Mouse (Mus musculus) heart, embryonic 13.5 days (tissue): Measurements from ENCODE around the gene Ypel5. TPM values are rescaled to one million over a fixed set of nuclear protein-coding genes. Genes with fewer than 3 reads are reported as not detected.

ENCODE experiments used
- ATAC-seq: fragments of 200-750 bp; cut with Nextera tagmentation; 2 replicates; pipeline ENCODE4 v1.8.0; 2017; ENCODE audit warnings: moderate TSS enrichment; ENCODE audit not compliant: insufficient number of reproducible peaks, low FRiP score, low TSS enrichment; ENCODE audit errors: extremely low read depth
- H3K27ac ChIP-seq: fragments of 300-500 bp; sonication (generic); replicated peaks from 2 replicates; pipeline ENCODE4 v1.5.1; 2015; ENCODE audit warnings: moderate library complexity, mild to moderate bottlenecking, inconsistent platforms
- H3K27me3 ChIP-seq: fragments of 300-500 bp; sonication (generic); replicated peaks from 2 replicates; pipeline ENCODE4 v1.6.1; 2015; ENCODE audit warnings: mild to moderate bottlenecking, inconsistent platforms
- H3K36me3 ChIP-seq: fragments of 300-500 bp; sonication (generic); 2 replicates; pipeline ENCODE4 v1.6.1; 2015; ENCODE audit warnings: mild to moderate bottlenecking, inconsistent platforms
- H3K4me1 ChIP-seq: fragments of 300-500 bp; sonication (generic); 2 replicates; pipeline ENCODE4 v1.6.1; 2015; ENCODE audit warnings: inconsistent platforms
- H3K4me2 ChIP-seq: fragments of 300-500 bp; sonication (generic); 2 replicates; pipeline ENCODE4 v1.6.1; 2015; ENCODE audit warnings: inconsistent platforms, mild to moderate bottlenecking, moderate library complexity
- H3K4me3 ChIP-seq: fragments of 300-500 bp; sonication (generic); 2 replicates; pipeline ENCODE4 v1.5.1; 2015; ENCODE audit warnings: moderate library complexity, mild to moderate bottlenecking, inconsistent platforms
- H3K9ac ChIP-seq: fragments of 300-500 bp; sonication (generic); 2 replicates; pipeline ENCODE4 v1.6.1; 2015; ENCODE audit warnings: inconsistent platforms, mild to moderate bottlenecking, moderate library complexity
- H3K9me3 ChIP-seq: fragments of 300-500 bp; sonication (generic); 2 replicates; pipeline ENCODE4 v1.6.1; 2016; ENCODE audit warnings: inconsistent platforms
- WGBS: fragments of 180-500 bp; shearing (Covaris S2); methylation state at CpG from one replicate; pipeline ENCODE4 v1.1.7; 2015; ENCODE audit warnings: mixed read lengths; 5-methylcytosine and 5-hydroxymethylcytosine counted together
- polyA plus RNA-seq: library from polyadenylated mRNA; unstranded; fragments of >200 nt; fragmentation: Nextera tagmentation; extraction: Ambion mirVana; gene quantifications from 2 replicates; pipeline ENCODE4 v1.2.1, GENCODE M21; 2015

Gene Ypel5
- 63.9 and 66.8 TPM in 2 replicates for polyA plus RNA-seq

DNA sequence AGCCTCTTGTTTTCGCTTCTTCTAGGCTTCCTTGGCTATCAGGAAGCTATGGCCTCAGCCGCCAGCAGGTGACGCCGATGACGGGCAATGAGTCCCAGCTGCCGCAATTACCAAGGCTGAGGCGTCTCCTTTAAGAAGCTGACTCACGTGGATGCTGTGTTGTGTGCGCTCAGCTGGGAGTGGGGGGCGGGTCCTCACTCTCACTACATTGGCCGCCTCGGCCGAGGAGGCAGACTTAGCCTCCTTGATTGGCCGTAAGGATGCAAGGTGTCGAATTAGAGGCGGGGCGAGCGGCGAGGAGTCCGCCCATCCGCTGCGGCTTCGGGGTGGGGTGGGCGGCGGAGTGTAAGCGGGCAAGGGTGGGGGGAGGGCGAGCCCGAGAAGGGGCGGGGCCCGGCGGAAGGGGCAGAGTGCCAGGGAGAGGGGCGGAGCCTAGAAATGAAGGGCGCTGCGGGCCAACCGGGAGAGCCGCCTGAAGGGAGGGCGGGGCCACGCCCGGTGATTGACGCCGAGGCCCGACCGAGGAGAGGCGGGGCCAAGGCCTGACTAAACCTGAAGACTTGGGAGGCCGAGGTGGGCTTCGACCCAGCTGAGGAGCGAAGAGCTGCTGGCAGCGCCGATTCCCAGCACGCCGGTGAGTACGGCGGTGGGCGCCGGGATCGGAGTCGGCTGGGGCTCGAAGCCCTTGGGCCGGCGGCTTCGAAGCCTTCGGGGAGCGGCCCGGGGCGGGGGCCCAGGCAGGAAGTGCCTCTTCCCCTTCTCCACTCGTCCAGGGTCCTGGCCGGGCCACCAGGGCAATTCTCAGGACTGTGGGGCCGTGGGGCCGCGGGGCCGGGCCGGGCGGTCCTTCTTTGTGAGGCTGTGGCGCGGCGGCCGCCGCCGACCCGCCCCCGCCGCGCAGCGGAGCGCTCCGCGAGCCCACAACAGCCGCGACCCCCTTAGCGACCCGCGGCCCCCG is at the start of gene Ypel5:
TSS of gene Ypel5 (plus strand) at position 296 of the 958 bp plus-strand sequence.
- peaks cover 22% of the 10 kb centered on the region for H3K4me1 ChIP-seq
- H3K4me3 ChIP-seq: peak within 1 kb of the TSS; percentile 84
- peaks cover 8% of the 10 kb centered on the region for H3K36me3 ChIP-seq
- H3K27me3 ChIP-seq: no peaks in the 10 kb centered on the region
- H3K9me3 ChIP-seq: no peaks in the 10 kb centered on the region
- ATAC-seq: peak; percentile 95
- H3K4me2 ChIP-seq: peak within 1 kb of the TSS; percentile 77
- H3K9ac ChIP-seq: peak within 1 kb of the TSS; percentile 96
- WGBS: under 1% methylated on average over 79 of the region's 93 CpGs
- peak within 1 kb of the TSS; percentile 98 for H3K27ac ChIP-seq

GRCm38 (mm10) chr17:72787886-72788436 is 48.3 kb upstream of the Ypel5 start:
- Histone ChIP-seq H3K27me3 (peaks cover 8% of the 10 kb centered on the region; the same call in 1 of the 2 replicates), H3K4me3 (no peak overlapping the region), H3K27ac (peak overlapping the region; percentile 57), H3K36me3 (no peaks in the 10 kb centered on the region), H3K9ac (no peak overlapping the region), H3K4me2 (peak overlapping the region; percentile 7; the same call in 1 of the 2 replicates), H3K4me1 (peaks cover 14% of the 10 kb centered on the region), H3K9me3 (no peaks in the 10 kb centered on the region)
- 44% methylated on average over 6 of the region's 6 CpGs for WGBS
- ATAC-seq: no peak

- Histone ChIP-seq H3K9me3 (no peaks in the 10 kb centered on the region), H3K36me3 (no peaks in the 10 kb centered on the region), H3K27me3 (no peaks in the 10 kb centered on the region), H3K4me1 (peaks cover 6% of the 10 kb centered on the region; the same call in 1 of the 2 replicates), H3K9ac (no peak overlapping the region), H3K27ac (no peak overlapping the region), H3K4me3 (no peak overlapping the region), H3K4me2 (no peak overlapping the region)
- ATAC-seq: no peak
- WGBS: 79% methylated on average over 4 of the region's 4 CpGs
These were observed 43.0 kb upstream of the Ypel5 start for GRCm38 (mm10) chr17:72793278-72793677.

GRCm38 (mm10) chr17:72794660-72795059 is 41.6 kb upstream of the Ypel5 start:
- Histone ChIP-seq H3K4me1 (no peaks in the 10 kb centered on the region), H3K27ac (no peak overlapping the region), H3K9ac (no peak overlapping the region), H3K27me3 (no peaks in the 10 kb centered on the region), H3K4me2 (no peak overlapping the region), H3K4me3 (no peak overlapping the region), H3K36me3 (no peaks in the 10 kb centered on the region), H3K9me3 (no peaks in the 10 kb centered on the region)
- WGBS: 39% methylated on average over 6 of the region's 6 CpGs
- no peak for ATAC-seq

GRCm38 (mm10) chr17:72795392-72796047 is 40.7 kb upstream of the Ypel5 start:
- Histone ChIP-seq H3K36me3 (no peaks in the 10 kb centered on the region), H3K4me2 (no peak overlapping the region), H3K9ac (no peak overlapping the region), H3K4me3 (no peak overlapping the region), H3K4me1 (no peaks in the 10 kb centered on the region), H3K27ac (no peak overlapping the region), H3K9me3 (no peaks in the 10 kb centered on the region), H3K27me3 (no peaks in the 10 kb centered on the region)
- 41% methylated on average over 9 of the region's 9 CpGs for WGBS
- ATAC-seq: no peak

DNA sequence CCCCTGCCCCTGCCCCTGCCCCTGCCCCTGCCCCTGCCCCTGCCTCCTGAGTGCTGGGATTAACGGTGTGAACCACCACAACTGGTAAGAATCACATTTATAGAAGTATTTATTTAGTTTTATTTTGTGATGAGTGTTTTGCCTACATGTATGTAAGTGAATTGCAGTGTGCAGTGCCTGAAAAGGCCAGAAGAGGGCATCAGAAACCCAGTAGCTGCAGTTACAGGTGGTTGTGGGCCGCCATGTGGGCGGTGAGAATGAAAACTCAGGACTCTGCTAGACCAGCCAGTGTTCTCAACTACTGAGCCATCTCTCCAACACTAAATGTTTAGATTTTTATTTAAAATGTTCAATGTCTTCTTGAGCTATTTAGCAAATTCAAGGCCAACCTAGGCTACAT is 39.7 kb upstream of the Ypel5 start:
- no peak for ATAC-seq
- H3K36me3 ChIP-seq: no peaks in the 10 kb centered on the region
- H3K4me2 ChIP-seq: no peak overlapping the region
- no peaks in the 10 kb centered on the region for H3K9me3 ChIP-seq
- H3K9ac ChIP-seq: no peak overlapping the region
- H3K27ac ChIP-seq: no peak overlapping the region
- H3K27me3 ChIP-seq: no peaks in the 10 kb centered on the region
- no peak overlapping the region for H3K4me3 ChIP-seq
- 81% methylated on average over 3 of the region's 3 CpGs for WGBS
- H3K4me1 ChIP-seq: no peaks in the 10 kb centered on the region

- no peaks in the 10 kb centered on the region for H3K4me1 ChIP-seq
- H3K27me3 ChIP-seq: no peaks in the 10 kb centered on the region
- no peak overlapping the region for H3K27ac ChIP-seq
- no peaks in the 10 kb centered on the region for H3K9me3 ChIP-seq
- no peaks in the 10 kb centered on the region for H3K36me3 ChIP-seq
- H3K9ac ChIP-seq: no peak overlapping the region
- H3K4me3 ChIP-seq: no peak overlapping the region
- no peak for ATAC-seq
- WGBS: 14% methylated on average over 2 of the region's 2 CpGs
- H3K4me2 ChIP-seq: no peak overlapping the region
These were observed 38.4 kb upstream of the Ypel5 start for GRCm38 (mm10) chr17:72797867-72798266.

DNA sequence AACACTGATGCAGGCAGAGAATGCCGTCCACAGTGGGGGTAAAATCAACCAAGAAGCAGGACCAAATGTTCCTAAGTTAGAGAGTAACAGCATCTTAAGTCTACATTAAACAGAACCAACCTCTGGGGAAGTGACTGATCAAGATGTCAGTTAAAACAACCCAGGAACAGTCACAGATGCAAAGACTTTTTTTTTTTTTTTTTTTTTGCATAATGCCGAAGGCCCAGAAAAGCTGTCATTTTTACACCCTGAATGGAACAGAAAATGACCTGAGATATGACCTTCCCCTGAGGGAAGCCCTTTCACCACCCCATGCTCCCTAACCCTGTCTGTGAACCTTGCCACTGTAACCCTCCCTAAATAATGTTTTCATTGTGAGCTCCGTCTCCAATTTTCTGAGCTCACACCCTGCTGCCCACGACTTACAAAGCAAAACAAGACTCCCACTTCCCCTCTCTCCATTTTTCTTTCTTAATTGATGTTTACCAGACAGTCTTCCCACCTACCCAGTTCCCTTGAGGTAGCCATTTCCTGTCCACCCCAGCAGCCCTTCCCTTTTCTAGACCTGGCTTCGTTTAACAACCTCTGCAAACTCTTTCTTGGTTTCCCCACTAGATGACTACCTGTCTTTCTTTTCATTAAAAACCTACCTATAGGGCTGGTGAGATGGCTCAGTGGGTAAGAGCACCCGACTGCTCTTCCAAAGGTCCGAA is 26.2 kb upstream of the Ypel5 start:
- no peaks in the 10 kb centered on the region for H3K9me3 ChIP-seq
- H3K4me1 ChIP-seq: peaks cover 5% of the 10 kb centered on the region; the same call in 1 of the 2 replicates
- 59% methylated on average over 7 of the region's 7 CpGs for WGBS
- no peaks in the 10 kb centered on the region for H3K27me3 ChIP-seq
- no peak overlapping the region for H3K9ac ChIP-seq
- no peak for ATAC-seq
- H3K36me3 ChIP-seq: no peaks in the 10 kb centered on the region
- no peak overlapping the region for H3K27ac ChIP-seq
- no peak overlapping the region for H3K4me2 ChIP-seq
- no peak overlapping the region for H3K4me3 ChIP-seq

GRCm38 (mm10) chr17:72813419-72814315 is 22.6 kb upstream of the Ypel5 start:
- ATAC-seq: no peak; the same call in 1 of the 2 replicates
- H3K27me3 ChIP-seq: no peaks in the 10 kb centered on the region

GRCm38 (mm10) chr17:72817574-72817973 is 18.7 kb upstream of the Ypel5 start:
- H3K9ac ChIP-seq: no peak overlapping the region
- peaks cover 24% of the 10 kb centered on the region for H3K4me1 ChIP-seq
- no peak overlapping the region for H3K4me2 ChIP-seq
- 86% methylated on average over 5 of the region's 5 CpGs for whole genome bisulfite sequencing
- ATAC-seq: no peak
- no peak overlapping the region for H3K27ac ChIP-seq
- H3K27me3 ChIP-seq: no peaks in the 10 kb centered on the region
- no peaks in the 10 kb centered on the region for H3K9me3 ChIP-seq
- no peaks in the 10 kb centered on the region for H3K36me3 ChIP-seq
- no peak overlapping the region for H3K4me3 ChIP-seq

More at GRCm38 (mm10) chr17:72813419-72814315, 22.6 kb upstream of the Ypel5 start:
- no peak overlapping the region for H3K4me3 ChIP-seq
- WGBS: 15% methylated on average over 12 of the region's 12 CpGs
- H3K4me2 ChIP-seq: no peak overlapping the region
- no peaks in the 10 kb centered on the region for H3K36me3 ChIP-seq
- H3K9ac ChIP-seq: no peak overlapping the region
- H3K4me1 ChIP-seq: peaks cover 5% of the 10 kb centered on the region; the same call in 1 of the 2 replicates
- H3K27ac ChIP-seq: no peak overlapping the region
- H3K9me3 ChIP-seq: no peaks in the 10 kb centered on the region
